Mouse (Mus musculus) kidney, embryonic 15.5 days (tissue): ENCODE results near the gene Gfy. TPM values are rescaled to one million over a fixed set of nuclear protein-coding genes. Genes with fewer than 3 reads are reported as not detected.

Source experiments
- ATAC-seq: fragments of 200-750 bp; cut with Nextera tagmentation; replicated peaks from 2 replicates; pipeline ENCODE4 v1.8.0; 2017; ENCODE audit warnings: moderate TSS enrichment; ENCODE audit not compliant: low FRiP score
- H3K27ac ChIP-seq: fragments of 300-500 bp; sonication (generic); 2 replicates; pipeline ENCODE4 v1.5.1; 2015; ENCODE audit warnings: mild to moderate bottlenecking, inconsistent platforms
- H3K27me3 ChIP-seq: fragments of 300-500 bp; sonication (generic); 2 replicates; pipeline ENCODE4 v1.6.1; 2015; ENCODE audit warnings: inconsistent platforms
- H3K36me3 ChIP-seq: fragments of 300-500 bp; sonication (generic); 2 replicates; pipeline ENCODE4 v1.6.1; 2015; ENCODE audit warnings: inconsistent platforms
- H3K4me1 ChIP-seq: fragments of 300-500 bp; sonication (generic); 2 replicates; pipeline ENCODE4 v1.6.1; 2015; ENCODE audit warnings: inconsistent platforms
- H3K4me2 ChIP-seq: fragments of 300-500 bp; sonication (generic); 2 replicates; pipeline ENCODE4 v1.6.1; 2015; ENCODE audit warnings: moderate library complexity, mild to moderate bottlenecking, inconsistent platforms
- H3K4me3 ChIP-seq: fragments of 300-500 bp; sonication (generic); replicated peaks from 2 replicates; pipeline ENCODE4 v1.5.1; 2015; ENCODE audit warnings: mild to moderate bottlenecking, inconsistent platforms
- H3K9ac ChIP-seq: fragments of 300-500 bp; sonication (generic); 2 replicates; pipeline ENCODE4 v1.6.1; 2015; ENCODE audit warnings: mild to moderate bottlenecking, inconsistent platforms
- H3K9me3 ChIP-seq: fragments of 300-500 bp; sonication (generic); replicated peaks from 2 replicates; pipeline ENCODE4 v1.6.1; 2016; ENCODE audit warnings: inconsistent platforms
- WGBS: fragments of 180-500 bp; shearing (Covaris S2); methylation state at CpG from one replicate; pipeline ENCODE4 v1.1.7; 2015; ENCODE audit warnings: mixed read lengths; 5-methylcytosine and 5-hydroxymethylcytosine counted together
- microRNA-seq: library from miRNA; unstranded; fragments of <30 nt; microRNA quantifications from one replicate; pipeline ENCODE4, GENCODE M21; 2016
- polyA plus RNA-seq: library from polyadenylated mRNA; unstranded; fragments of >200 nt; fragmentation: Nextera tagmentation; extraction: Ambion mirVana; gene quantifications from 2 replicates; pipeline ENCODE4 v1.2.1, GENCODE M21; 2015

Gene Gfy
- polyA plus RNA-seq, 1 experiment from 2014 or later = not detected

DNA sequence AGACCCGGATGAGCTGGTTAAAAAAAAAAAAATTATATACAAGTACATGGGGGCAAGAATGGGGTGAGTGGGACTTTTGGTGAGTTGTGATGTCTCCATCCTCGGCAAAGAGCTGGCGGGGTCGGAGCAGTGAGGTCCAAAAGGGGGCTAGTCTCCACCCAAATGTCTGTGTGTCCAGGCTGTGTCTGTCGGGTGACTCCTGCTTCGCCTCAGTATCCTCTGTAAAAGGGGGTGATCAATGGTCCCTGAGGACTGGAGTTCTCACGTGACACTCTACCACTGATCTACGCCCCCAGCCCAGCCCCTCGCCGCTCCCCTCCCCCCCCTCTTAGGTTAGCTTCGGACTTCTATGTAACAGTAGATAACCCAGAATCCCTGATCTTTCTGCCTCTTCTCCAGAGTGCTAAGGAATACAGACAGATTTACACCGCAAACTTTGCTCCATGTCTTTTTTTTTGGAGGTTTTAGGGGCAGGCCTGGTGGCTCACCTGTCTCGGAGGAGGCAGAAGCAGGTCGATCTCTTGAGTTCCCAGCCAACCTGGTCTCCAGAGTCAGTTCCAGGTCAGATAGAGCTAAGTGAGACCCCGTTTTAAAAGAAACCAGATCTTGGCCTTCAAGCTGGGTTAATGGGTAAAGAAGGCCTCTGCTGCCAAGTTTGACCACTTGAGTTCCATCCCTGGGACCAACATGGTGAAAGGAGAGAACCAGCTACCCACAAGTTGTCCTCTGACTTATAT is 49.4 kb downstream of the Gfy start:
- peaks cover 26% of the 10 kb centered on the region for H3K36me3 ChIP-seq
- no peak for ATAC-seq
- no peaks in the 10 kb centered on the region for H3K27me3 ChIP-seq
- H3K4me1 ChIP-seq = peaks cover 40% of the 10 kb centered on the region
- H3K27ac ChIP-seq = peak overlapping the region; percentile 94
- peak overlapping the region; percentile 90 for H3K4me3 ChIP-seq
- no peaks in the 10 kb centered on the region for H3K9me3 ChIP-seq
- H3K9ac ChIP-seq = no peak overlapping the region
- peak overlapping the region; percentile 63 for H3K4me2 ChIP-seq
- 55% methylated on average over 15 of the region's 15 CpGs for whole genome bisulfite sequencing

DNA sequence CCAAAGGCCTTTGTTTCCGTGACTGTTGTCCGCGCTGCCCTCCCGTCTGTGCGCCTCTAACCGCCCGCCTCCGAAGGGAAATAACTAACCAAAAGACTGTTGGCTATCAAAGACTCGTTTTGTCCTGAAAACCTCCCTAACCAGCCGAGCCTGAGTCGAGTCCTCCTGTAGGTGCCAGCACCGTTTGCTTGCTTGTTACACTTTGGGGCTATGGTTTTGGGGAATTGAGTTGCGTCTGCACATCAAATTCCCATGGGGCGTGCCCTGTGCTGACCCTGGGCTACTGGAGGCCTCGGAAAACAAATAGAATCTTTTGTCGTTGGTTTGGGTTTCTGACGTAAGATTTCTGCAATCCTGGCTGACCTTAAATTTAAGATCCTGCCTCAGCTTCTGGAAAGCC is 50.1 kb downstream of the Gfy start:
- WGBS = under 1% methylated on average over 17 of the region's 17 CpGs
- Histone ChIP-seq H3K27ac (peak overlapping the region; percentile 94), H3K9ac (peak overlapping the region; percentile 59), H3K4me3 (peak overlapping the region; percentile 90), H3K36me3 (peaks cover 29% of the 10 kb centered on the region), H3K27me3 (no peaks in the 10 kb centered on the region), H3K4me2 (peak overlapping the region; percentile 63), H3K4me1 (peaks cover 41% of the 10 kb centered on the region), H3K9me3 (no peaks in the 10 kb centered on the region)
- ATAC-seq = no peak

DNA sequence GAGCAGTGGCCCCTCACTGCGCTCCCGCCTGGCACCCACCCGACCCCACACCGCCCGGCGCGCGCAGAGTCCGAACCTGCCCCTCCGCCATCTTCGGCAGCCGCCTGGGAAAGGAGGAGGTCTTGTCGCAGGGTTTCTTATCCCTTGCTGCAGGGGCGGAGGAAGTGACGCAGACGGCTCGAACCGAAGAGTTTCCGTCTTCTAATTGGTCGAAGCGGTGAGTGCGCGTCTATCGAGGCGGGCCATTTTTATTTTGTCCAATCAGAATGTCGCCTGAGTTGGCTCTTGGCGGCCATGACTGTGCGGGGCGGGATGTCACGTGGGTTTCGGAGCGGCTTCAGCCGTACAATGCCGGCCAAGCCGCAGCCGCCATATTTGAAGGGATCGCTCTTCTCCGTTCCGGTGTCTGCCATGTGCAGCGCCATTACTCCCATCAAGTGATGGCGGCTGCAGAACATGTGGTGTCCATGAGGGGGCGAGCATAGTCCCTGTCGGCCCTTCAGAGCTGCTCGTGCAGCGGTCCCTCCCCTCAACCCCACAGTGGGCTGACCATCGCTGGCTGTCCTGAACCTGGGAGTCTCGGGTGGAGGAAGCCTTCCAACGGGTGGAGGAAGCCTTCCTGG is 50.6 kb downstream of the Gfy start, which contains the start of gene Rpl13a:
Gene Rpl13a, minus strand, starts transcription at position 138 of the 623 bp plus-strand sequence.
- Histone ChIP-seq H3K4me3 (peak within 1 kb of the TSS; percentile 90), H3K4me2 (peak within 1 kb of the TSS; percentile 69), H3K27ac (peak within 1 kb of the TSS; percentile 94), H3K9me3 (no peaks in the 10 kb centered on the region), H3K27me3 (no peaks in the 10 kb centered on the region), H3K4me1 (peaks cover 39% of the 10 kb centered on the region), H3K36me3 (peaks cover 29% of the 10 kb centered on the region), H3K9ac (peak within 1 kb of the TSS; percentile 99)
- WGBS = under 1% methylated on average over 48 of the region's 48 CpGs
- ATAC-seq = peak; percentile 94

DNA sequence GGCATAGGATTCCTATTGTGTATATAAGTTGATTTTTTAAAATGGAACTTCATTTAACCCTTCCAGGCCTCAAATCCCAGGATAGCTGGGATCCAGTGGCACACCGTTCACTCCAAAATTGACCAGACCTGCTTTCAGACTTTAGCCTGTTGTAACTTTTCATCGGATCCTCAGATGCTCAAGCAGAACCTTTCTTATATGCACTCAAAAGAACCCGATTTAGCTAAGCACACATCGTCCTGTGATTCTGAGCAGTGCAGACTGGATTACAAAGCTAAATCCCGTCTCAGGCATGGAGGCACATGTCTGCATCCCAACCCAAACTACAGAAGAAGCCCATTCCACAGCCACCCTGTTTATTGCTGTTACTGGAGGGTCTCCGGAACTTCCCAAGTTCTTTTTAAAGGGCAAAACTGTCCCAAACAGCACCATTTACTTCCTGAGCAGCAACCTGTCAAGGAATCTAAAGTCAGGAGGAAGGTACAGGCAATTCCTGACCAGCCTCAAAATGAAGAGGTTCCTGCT is 51.6 kb downstream of the Gfy start:
- no peak for ATAC-seq
- WGBS = 2% methylated on average over 6 of the region's 6 CpGs

DNA sequence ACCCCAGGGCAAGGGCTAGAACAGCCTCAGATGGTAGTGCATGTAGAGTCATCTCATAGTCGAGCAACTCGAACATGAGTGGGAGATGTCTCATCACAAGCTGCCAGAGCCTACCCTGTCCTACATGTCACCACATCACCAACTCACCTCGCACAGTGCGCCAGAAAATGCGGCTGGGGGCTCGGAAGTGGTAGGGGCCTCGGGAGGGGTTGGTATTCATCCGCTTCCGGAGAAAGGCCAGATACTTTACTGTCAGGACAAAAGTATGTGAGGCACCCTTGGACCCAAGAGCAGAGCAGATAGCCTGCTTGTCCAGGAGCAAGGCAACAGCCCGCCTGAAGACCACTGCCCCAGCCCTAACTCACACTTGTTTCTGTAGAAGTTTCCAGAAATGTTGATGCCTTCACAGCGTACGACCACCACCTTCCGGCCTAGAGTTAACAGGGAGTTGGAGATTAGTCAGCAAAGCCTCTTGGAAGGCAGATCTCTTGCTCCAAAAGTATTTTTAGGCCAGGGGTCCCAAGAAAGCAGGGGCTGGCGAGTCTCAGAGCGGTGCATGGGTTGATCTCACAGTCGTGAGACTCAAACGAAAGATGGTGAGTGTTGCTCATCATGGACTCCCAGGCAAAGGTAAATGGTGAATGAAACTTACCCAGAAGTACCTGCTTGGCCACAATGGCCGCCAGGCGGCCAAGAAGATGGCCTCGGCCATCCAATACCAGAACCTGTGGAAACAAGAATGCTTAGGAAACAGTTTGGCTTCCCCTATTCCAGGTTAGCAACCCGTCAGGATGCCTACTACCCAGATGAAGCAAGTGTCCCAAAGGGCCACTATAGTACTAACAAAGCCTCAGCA is 52.3 kb downstream of the Gfy start:
- Histone ChIP-seq H3K27ac (peak overlapping the region; percentile 94), H3K9ac (peak overlapping the region; percentile 99), H3K27me3 (no peaks in the 10 kb centered on the region), H3K9me3 (no peaks in the 10 kb centered on the region), H3K36me3 (peaks cover 40% of the 10 kb centered on the region), H3K4me2 (peak overlapping the region; percentile 69), H3K4me1 (peaks cover 52% of the 10 kb centered on the region), H3K4me3 (peak overlapping the region; percentile 90)
- no peak for ATAC-seq
- 33% methylated on average over 21 of the region's 21 CpGs for WGBS

More for the DNA sequence above, 51.6 kb downstream of the Gfy start:
- no peaks in the 10 kb centered on the region for H3K27me3 ChIP-seq
- peaks cover 34% of the 10 kb centered on the region for H3K36me3 ChIP-seq
- H3K4me2 ChIP-seq = peak overlapping the region; percentile 69
- H3K9ac ChIP-seq = peak overlapping the region; percentile 99
- H3K27ac ChIP-seq = peak overlapping the region; percentile 94
- peak overlapping the region; percentile 90 for H3K4me3 ChIP-seq
- H3K4me1 ChIP-seq = peaks cover 45% of the 10 kb centered on the region
- H3K9me3 ChIP-seq = no peaks in the 10 kb centered on the region

Small RNAs within 50 kb of the gene (microRNA-seq; reads per million reads assigned to microRNA genes)
- gene Mir5121 (17.6 reads per million, percentile 37 among the genes with 10 or more reads in this experiment), gene Mir7055 (not detected)

Other genes with a start within 250 kb of the Gfy start
- 0.14 TPM in 2 replicates for gene Tsks, start 236.4 kb downstream of the Gfy start, polyA plus RNA-seq
- 19.2 and 25.1 TPM in 2 replicates for gene Cpt1c, start 204.7 kb downstream of the Gfy start, polyA plus RNA-seq
- gene Prmt1, start 193.0 kb downstream of the Gfy start, polyA plus RNA-seq = 704 and 710 TPM in 2 replicates
- 86.4 and 90.4 TPM in 2 replicates for gene Irf3, start 181.9 kb downstream of the Gfy start, polyA plus RNA-seq
- 60.7 and 66.5 TPM in 2 replicates for gene Bcl2l12, start 180.9 kb downstream of the Gfy start, polyA plus RNA-seq
- 35.5 and 40.1 TPM in 2 replicates for gene Scaf1, start 163.2 kb downstream of the Gfy start, polyA plus RNA-seq
- gene Rras, start 161.6 kb downstream of the Gfy start, polyA plus RNA-seq = 32.6 and 43.2 TPM in 2 replicates
- gene Prr12, start 126.7 kb downstream of the Gfy start, polyA plus RNA-seq = 10.3 and 11.3 TPM in 2 replicates
- gene Nosip, start 117.1 kb downstream of the Gfy start, polyA plus RNA-seq = 71.5 and 79.5 TPM in 2 replicates
- 33.7 and 36.2 TPM in 2 replicates for gene Prrg2, start 116.9 kb downstream of the Gfy start, polyA plus RNA-seq
- gene Rcn3, start 87.3 kb downstream of the Gfy start, polyA plus RNA-seq = 322 and 362 TPM in 2 replicates
- 78.0 and 93.5 TPM in 2 replicates for gene Fcgrt, start 75.7 kb downstream of the Gfy start, polyA plus RNA-seq
- 1,536 and 1,655 TPM in 2 replicates for gene Rps11, start 55.1 kb downstream of the Gfy start, polyA plus RNA-seq
- 1,248 and 1,360 TPM in 2 replicates for gene Rpl13a, start 50.8 kb downstream of the Gfy start, polyA plus RNA-seq
- gene Gm45713, start 43.3 kb downstream of the Gfy start, polyA plus RNA-seq = 0.44 TPM in 1 of 2 replicates, not detected in the other
- 1.9 and 7.5 TPM in 2 replicates for gene Flt3l, start 43.1 kb downstream of the Gfy start, polyA plus RNA-seq
- gene Pih1d1, start 25.3 kb downstream of the Gfy start, polyA plus RNA-seq = 107 and 108 TPM in 2 replicates
- gene Aldh16a1, start 25.0 kb downstream of the Gfy start, polyA plus RNA-seq = 69.3 and 69.9 TPM in 2 replicates
- gene Slc17a7, start 15.6 kb downstream of the Gfy start, polyA plus RNA-seq = 0.14 and 0.30 TPM in 2 replicates
- not detected in 2 replicates for gene Pth2, start 1.4 kb upstream of the Gfy start, polyA plus RNA-seq
- gene Ccdc155, start 25.3 kb upstream of the Gfy start, polyA plus RNA-seq = 0.78 and 1.1 TPM in 2 replicates
- 0.97 and 1.4 TPM in 2 replicates for gene Dkkl1, start 32.6 kb upstream of the Gfy start, polyA plus RNA-seq
- gene Tead2, start 36.2 kb upstream of the Gfy start, polyA plus RNA-seq = 196 and 207 TPM in 2 replicates
- gene Cd37, start 59.5 kb upstream of the Gfy start, polyA plus RNA-seq = 1.2 and 2.4 TPM in 2 replicates
- 0.10 and 0.23 TPM in 2 replicates for gene Slc6a16, start 61.5 kb upstream of the Gfy start, polyA plus RNA-seq
- gene Slc6a21, start 97.9 kb upstream of the Gfy start, polyA plus RNA-seq = not detected in 2 replicates
- 17.4 and 19.0 TPM in 2 replicates for gene Trpm4, start 154.2 kb upstream of the Gfy start, polyA plus RNA-seq
- 2.1 and 2.5 TPM in 2 replicates for gene Hrc, start 155.7 kb upstream of the Gfy start, polyA plus RNA-seq
- gene Ppfia3, start 187.4 kb upstream of the Gfy start, polyA plus RNA-seq = 6.7 and 7.5 TPM in 2 replicates
- 0.41 and 0.96 TPM in 2 replicates for gene Lin7b, start 191.0 kb upstream of the Gfy start, polyA plus RNA-seq
- gene Snrnp70, start 216.2 kb upstream of the Gfy start, polyA plus RNA-seq = 225 and 242 TPM in 2 replicates
- not detected in 2 replicates for gene Kcna7, start 226.1 kb upstream of the Gfy start, polyA plus RNA-seq
- 1.1 and 1.4 TPM in 2 replicates for gene Ntf5, start 234.1 kb upstream of the Gfy start, polyA plus RNA-seq
- not detected in 2 replicates for gene Lhb, start 241.3 kb upstream of the Gfy start, polyA plus RNA-seq